In the genomic region with DNA sequence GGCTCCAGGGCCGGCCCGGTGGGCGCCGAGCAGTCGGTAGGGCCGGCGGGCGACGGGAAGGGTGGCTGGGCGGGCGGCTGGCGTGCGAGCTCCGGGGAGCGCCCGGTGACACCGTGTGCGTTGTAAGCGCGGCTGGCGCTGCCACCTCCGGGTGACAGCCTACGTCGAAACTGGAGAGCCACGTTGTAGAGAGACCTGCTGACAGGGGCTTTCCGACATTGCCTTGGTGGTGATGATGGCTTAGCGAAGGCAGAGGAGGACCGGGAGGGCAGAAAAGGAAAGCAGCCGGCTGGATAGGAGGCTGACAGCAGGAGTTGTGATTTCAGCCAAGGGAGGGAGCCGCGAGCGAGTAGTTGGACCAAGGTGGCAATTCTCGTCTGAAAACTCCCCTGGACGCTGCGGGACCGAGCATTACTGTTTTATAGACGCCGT, we compare ENCODE assay signal across 8 mouse cellular contexts. TPM values are rescaled to one million over a fixed set of nuclear protein-coding genes. Genes with fewer than 3 reads are reported as not detected.
DNase-seq lines count a peak whose midpoint lies in the region; ATAC-seq and TF ChIP-seq lines count a peak whose summit lies in the region.

No protein-coding gene starts in this region.

- TF ChIP-seq CTCF in forebrain, postnatal 0 days (IDR thresholded peaks at IDR 0.05; ENCODE audit: low read depth): no peak

- H3K4me1 ChIP-seq in kidney, embryonic 14.5 days (ENCODE audit: control insufficient read depth, insufficient read depth, low read length): peaks cover 12% of the 10 kb centered on the region; the same call in 1 of the 2 replicates
- H3K4me1 ChIP-seq in forebrain, postnatal 0 days (ENCODE audit: insufficient read depth): peaks cover 12% of the 10 kb centered on the region
- H3K4me1 ChIP-seq in limb, embryonic 11.5 days (ENCODE audit: control insufficient read depth, insufficient read depth, low read length): 0 out of 2 replicates have a peak, but pooled peaks cover 2% of the 10 kb centered on the region
- peaks cover 20% of the 10 kb centered on the region for H3K4me1 ChIP-seq in midbrain, embryonic 15.5 days

- H3K36me3 ChIP-seq in kidney, embryonic 14.5 days (ENCODE audit: control insufficient read depth, insufficient read depth, low read length): peaks cover 8% of the 10 kb centered on the region; the same call in 1 of the 2 replicates
- H3K36me3 ChIP-seq in forebrain, postnatal 0 days (ENCODE audit: insufficient read depth): no peaks in the 10 kb centered on the region; the same call in none of the 2 replicates
- H3K36me3 ChIP-seq in limb, embryonic 11.5 days (ENCODE audit: control insufficient read depth, insufficient read depth, low read length): peaks cover 4% of the 10 kb centered on the region; the same call in 1 of the 2 replicates
- no peaks in the 10 kb centered on the region; the same call in 1 of the 2 replicates for H3K36me3 ChIP-seq in midbrain, embryonic 15.5 days (replicated peaks)

- H3K9me3 ChIP-seq in kidney, embryonic 14.5 days (ENCODE audit: control insufficient read depth, low read length): no peaks in the 10 kb centered on the region
- no peaks in the 10 kb centered on the region for H3K9me3 ChIP-seq in forebrain, postnatal 0 days (ENCODE audit: low read length)
- H3K9me3 ChIP-seq in limb, embryonic 11.5 days (ENCODE audit: control insufficient read depth, low read length): no peaks in the 10 kb centered on the region
- H3K9me3 ChIP-seq in midbrain, embryonic 15.5 days: no peaks in the 10 kb centered on the region

- no peak for ATAC-seq in kidney, embryonic 14.5 days (ENCODE audit: low FRiP score, low TSS enrichment)
- peak; percentile 72 for ATAC-seq in forebrain, postnatal 0 days
- no peak for ATAC-seq in limb, embryonic 11.5 days (ENCODE audit: insufficient number of reproducible peaks, low FRiP score, low TSS enrichment, low read depth)
- no peak; the same call in 1 of the 2 replicates for ATAC-seq in midbrain, embryonic 15.5 days (replicated peaks)

- H3K27ac ChIP-seq in kidney, embryonic 14.5 days (ENCODE audit: low read depth, low read length): peak overlapping the region; percentile 63; the same call in 1 of the 2 replicates
- peak overlapping the region; percentile 85 for H3K27ac ChIP-seq in forebrain, postnatal 0 days (ENCODE audit: low read depth, low read length)
- H3K27ac ChIP-seq in limb, embryonic 11.5 days (replicated peaks; ENCODE audit: low read depth, low read length): peak overlapping the region; percentile 36; the same call in 1 of the 2 replicates
- H3K27ac ChIP-seq in midbrain, embryonic 15.5 days: peak overlapping the region; percentile 76

- H3K4me2 ChIP-seq in kidney, embryonic 14.5 days (replicated peaks; ENCODE audit: low read depth, low read length): peak overlapping the region; percentile 79
- H3K4me2 ChIP-seq in forebrain, postnatal 0 days (ENCODE audit: low read depth): peak overlapping the region; percentile 84
- peak overlapping the region; percentile 63 for H3K4me2 ChIP-seq in limb, embryonic 11.5 days (ENCODE audit: low read depth, severe bottlenecking)
- H3K4me2 ChIP-seq in midbrain, embryonic 15.5 days: peak overlapping the region; percentile 61

- no peak for DNase-seq in kidney, postnatal 4 days
- DNase-seq in ZHBTc4 (ENCODE audit: low read depth, low spot score): peak; percentile 37
- DNase-seq in forebrain, postnatal 0 days: no peak
- peak; percentile 49 for DNase-seq in limb, embryonic 11.5 days (ENCODE audit: low spot score)
- DNase-seq in right cerebral cortex, postnatal 36 days (ENCODE audit: low spot score in 2 of 2): no peak
- no peak for DNase-seq in ovary, postnatal 10 days (ENCODE audit: low spot score)

- H3K4me3 ChIP-seq in kidney, embryonic 14.5 days (ENCODE audit: low read length): peak overlapping the region; percentile 94
- H3K4me3 ChIP-seq in forebrain, postnatal 0 days (ENCODE audit: low read depth, low read length): peak overlapping the region; percentile 98
- H3K4me3 ChIP-seq in limb, embryonic 11.5 days (ENCODE audit: low read depth, low read length): peak overlapping the region; percentile 97
- peak overlapping the region; percentile 64 for H3K4me3 ChIP-seq in midbrain, embryonic 15.5 days

- H3K27me3 ChIP-seq in kidney, embryonic 14.5 days (ENCODE audit: control insufficient read depth, insufficient read depth, low read length): no peaks in the 10 kb centered on the region
- H3K27me3 ChIP-seq in forebrain, postnatal 0 days (ENCODE audit: insufficient read depth, low read length): no peaks in the 10 kb centered on the region
- H3K27me3 ChIP-seq in limb, embryonic 11.5 days (ENCODE audit: control insufficient read depth, insufficient read depth, low read length): no peaks in the 10 kb centered on the region
- no peaks in the 10 kb centered on the region for H3K27me3 ChIP-seq in midbrain, embryonic 15.5 days (replicated peaks)

- under 1% methylated on average over 38 of the region's 38 CpGs for WGBS in kidney, embryonic 14.5 days
- WGBS in forebrain, postnatal 0 days: under 1% methylated on average over 38 of the region's 38 CpGs
- WGBS in limb, embryonic 11.5 days: under 1% methylated on average over 38 of the region's 38 CpGs
- WGBS in midbrain, embryonic 15.5 days: 2% methylated on average over 38 of the region's 38 CpGs

- peak overlapping the region; percentile 90 for H3K9ac ChIP-seq in kidney, embryonic 14.5 days (ENCODE audit: low read depth, low read length)
- peak overlapping the region; percentile 89 for H3K9ac ChIP-seq in forebrain, postnatal 0 days
- peak overlapping the region; percentile 83 for H3K9ac ChIP-seq in limb, embryonic 11.5 days (ENCODE audit: low read length)
- H3K9ac ChIP-seq in midbrain, embryonic 15.5 days: peak overlapping the region; percentile 70

RNA-seq across cellular contexts. Expression of gene Usp16, which starts 0.7 kb away (rescaled TPM):
- polyA plus RNA-seq in kidney, embryonic 14.5 days (2014; fragmentation: Nextera tagmentation; extraction: Ambion mirVana): 46.2 and 48.2 TPM in 2 replicates
- total RNA-seq in forebrain, postnatal 0 days (2014; rRNA removed): 51.9 and 66.0 TPM in 2 replicates
- polyA plus RNA-seq in forebrain, postnatal 0 days (2015; fragmentation: Nextera tagmentation; extraction: Ambion mirVana): 42.9 and 46.2 TPM in 2 replicates
- 46.4 and 50.6 TPM in 2 replicates for polyA plus RNA-seq in limb, embryonic 11.5 days (2014; fragmentation: Nextera tagmentation; extraction: Ambion mirVana)
- polyA plus RNA-seq in midbrain, embryonic 15.5 days (2015; fragmentation: Nextera tagmentation; extraction: Ambion mirVana): 49.5 and 49.8 TPM in 2 replicates

RNA-seq across cellular contexts. Expression of gene Rwdd2b, which starts 14.8 kb away (rescaled TPM):
- 9.5 and 13.7 TPM in 2 replicates for polyA plus RNA-seq in kidney, embryonic 14.5 days (2014; fragmentation: Nextera tagmentation; extraction: Ambion mirVana)
- total RNA-seq in forebrain, postnatal 0 days (2014; rRNA removed): 8.2 and 11.0 TPM in 2 replicates
- 13.7 and 18.0 TPM in 2 replicates for polyA plus RNA-seq in forebrain, postnatal 0 days (2015; fragmentation: Nextera tagmentation; extraction: Ambion mirVana)
- polyA plus RNA-seq in limb, embryonic 11.5 days (2014; fragmentation: Nextera tagmentation; extraction: Ambion mirVana): 9.3 and 9.4 TPM in 2 replicates
- 14.4 and 16.5 TPM in 2 replicates for polyA plus RNA-seq in midbrain, embryonic 15.5 days (2015; fragmentation: Nextera tagmentation; extraction: Ambion mirVana)

RNA-seq across cellular contexts. Expression of gene Ltn1, which starts 22.8 kb away (rescaled TPM):
- polyA plus RNA-seq in kidney, embryonic 14.5 days (2014; fragmentation: Nextera tagmentation; extraction: Ambion mirVana): 18.2 and 36.2 TPM in 2 replicates
- 17.5 and 22.1 TPM in 2 replicates for total RNA-seq in forebrain, postnatal 0 days (2014; rRNA removed)
- polyA plus RNA-seq in forebrain, postnatal 0 days (2015; fragmentation: Nextera tagmentation; extraction: Ambion mirVana): 13.0 and 19.1 TPM in 2 replicates
- polyA plus RNA-seq in limb, embryonic 11.5 days (2014; fragmentation: Nextera tagmentation; extraction: Ambion mirVana): 31.8 and 34.8 TPM in 2 replicates
- 24.5 and 26.5 TPM in 2 replicates for polyA plus RNA-seq in midbrain, embryonic 15.5 days (2015; fragmentation: Nextera tagmentation; extraction: Ambion mirVana)

RNA-seq across cellular contexts. Expression of gene Cct8, which starts 40.5 kb away (rescaled TPM):
- 499 and 541 TPM in 2 replicates for polyA plus RNA-seq in kidney, embryonic 14.5 days (2014; fragmentation: Nextera tagmentation; extraction: Ambion mirVana)
- total RNA-seq in forebrain, postnatal 0 days (2014; rRNA removed): 211 and 215 TPM in 2 replicates
- polyA plus RNA-seq in forebrain, postnatal 0 days (2015; fragmentation: Nextera tagmentation; extraction: Ambion mirVana): 351 and 371 TPM in 2 replicates
- 673 and 691 TPM in 2 replicates for polyA plus RNA-seq in limb, embryonic 11.5 days (2014; fragmentation: Nextera tagmentation; extraction: Ambion mirVana)
- polyA plus RNA-seq in midbrain, embryonic 15.5 days (2015; fragmentation: Nextera tagmentation; extraction: Ambion mirVana): 400 and 416 TPM in 2 replicates

Comparison
In these comparisons a context has a peak if more than half of its experiments do, and no peak if none do; other contexts are left out.
1. DNase-seq: peak in ZHBTc4 (single experiment) and limb, embryonic 11.5 days (single experiment); none in kidney, postnatal 4 days (0 of 2), forebrain, postnatal 0 days (single experiment), right cerebral cortex, postnatal 36 days (0 of 2) and ovary, postnatal 10 days (single experiment).
2. Peak in every context shown above with its lines, with median percentiles within 50 percentile points of each other: H3K27ac ChIP-seq, H3K4me2 ChIP-seq, H3K4me3 ChIP-seq and H3K9ac ChIP-seq.